Mouse (Mus musculus) monocyte, adult 2 months (primary cell): ENCODE results near the gene Hnf1b.
A peak's percentile ranks its signal among the peaks of the same experiment; 100 is the strongest.

ENCODE experiments used
- DNase-seq, 2 experiments: peaks; one replicate each; pipeline ENCODE4 v3.0.0; 2022; ENCODE audit warnings: low spot score in 2 of 2, low read depth in 1 of 2

The Hnf1b gene

GRCm38 (mm10) chr11:83849529-83850335 is at the start of gene Hnf1b:
TSS of gene Hnf1b (plus strand) at chr11:83850063.
- DNase-seq: no peak

- DNase-seq: no peak
These were observed 47.7 kb upstream of the Hnf1b start for GRCm38 (mm10) chr11:83802166-83802565.

- no peak for DNase-seq
These were observed 47.3 kb upstream of the Hnf1b start for GRCm38 (mm10) chr11:83802581-83802980.

GRCm38 (mm10) chr11:83810441-83810840 is 39.4 kb upstream of the Hnf1b start:
- no peak for DNase-seq

- no peak for DNase-seq
These were observed 34.7 kb upstream of the Hnf1b start for GRCm38 (mm10) chr11:83815191-83815590.

GRCm38 (mm10) chr11:83815628-83816027 is 34.2 kb upstream of the Hnf1b start:
- peak in 1 of 2 experiments; percentile 18 for DNase-seq

- DNase-seq: no peak
These were observed 32.8 kb upstream of the Hnf1b start for GRCm38 (mm10) chr11:83817048-83817447.

GRCm38 (mm10) chr11:83817994-83818393 is 31.9 kb upstream of the Hnf1b start:
- DNase-seq: no peak

GRCm38 (mm10) chr11:83818591-83819127 is 31.2 kb upstream of the Hnf1b start:
- no peak for DNase-seq

GRCm38 (mm10) chr11:83819806-83820483 is 29.9 kb upstream of the Hnf1b start:
- DNase-seq: no peak

- DNase-seq: no peak
These were observed 23.7 kb upstream of the Hnf1b start for GRCm38 (mm10) chr11:83826142-83826541.

- no peak for DNase-seq
These were observed 21.2 kb upstream of the Hnf1b start for GRCm38 (mm10) chr11:83828553-83829142.

- DNase-seq: no peak
These were observed 17.5 kb upstream of the Hnf1b start for GRCm38 (mm10) chr11:83832389-83832788.

- DNase-seq: no peak
These were observed 16.3 kb upstream of the Hnf1b start for GRCm38 (mm10) chr11:83833517-83833916.

GRCm38 (mm10) chr11:83833959-83834496 is 15.8 kb upstream of the Hnf1b start:
- peak; percentile 50 to 65 for DNase-seq

GRCm38 (mm10) chr11:83839451-83839850 is 10.4 kb upstream of the Hnf1b start:
- DNase-seq: no peak

GRCm38 (mm10) chr11:83843534-83843933 is 6.3 kb upstream of the Hnf1b start:
- no peak for DNase-seq

- no peak for DNase-seq
These were observed 866 bp downstream of the Hnf1b start for GRCm38 (mm10) chr11:83850586-83851272.

- DNase-seq: no peak
These were observed 1.6 kb downstream of the Hnf1b start for GRCm38 (mm10) chr11:83851273-83852015.

- DNase-seq: no peak
These were observed 2.1 kb downstream of the Hnf1b start for GRCm38 (mm10) chr11:83852016-83852355.
